8 mouse cellular contexts compared by ENCODE assay signal in genomic region chr2:152226248-152227050, GRCm38 (mm10). TPM values are rescaled to one million over a fixed set of nuclear protein-coding genes. Genes with fewer than 3 reads are reported as not detected.
A peak's percentile ranks its signal among the peaks of the same experiment; 100 is the strongest.
DNase-seq lines count a peak whose midpoint lies in the region; ATAC-seq and TF ChIP-seq lines count a peak whose summit lies in the region.

Gene Csnk2a1 (plus strand): TSS chr2:152226839.

- H3ac ChIP-seq in myocyte (ENCODE audit: control insufficient read depth, insufficient read length) = peak within 1 kb of the TSS; percentile 75

- H3K27ac ChIP-seq in heart, embryonic 11.5 days (ENCODE audit: low read depth, low read length) = peak within 1 kb of the TSS; percentile 99
- H3K27ac ChIP-seq in kidney, embryonic 16.5 days (ENCODE audit: low read length) = peak within 1 kb of the TSS; percentile 98
- H3K27ac ChIP-seq in liver, adult 2 months (replicated peaks; ENCODE audit: insufficient read depth, low read depth, low read length) = peak within 1 kb of the TSS; percentile 88

- peak; percentile 94 to 95 for DNase-seq in B cell, adult 2 months
- DNase-seq in brain, adult 2 months (ENCODE audit: low read depth, low spot score) = peak; percentile 98
- peak; percentile 88 for DNase-seq in liver, adult 2 months (ENCODE audit: extremely low read depth, low read depth, low spot score)
- DNase-seq in splenic B cell, adult 2 months (ENCODE audit: low read depth, low spot score) = peak; percentile 91

- ATAC-seq in erythroblast, adult 5-6 weeks (replicated peaks; ENCODE audit: low FRiP score, poor library complexity, severe bottlenecking) = peak; percentile 95
- peak; percentile 95 for ATAC-seq in heart, embryonic 11.5 days (replicated peaks; ENCODE audit: insufficient number of reproducible peaks, low FRiP score, low TSS enrichment)
- peak; percentile 96 for ATAC-seq in kidney, embryonic 16.5 days (ENCODE audit: low FRiP score, low TSS enrichment)

- H3K27me3 ChIP-seq in heart, embryonic 11.5 days (ENCODE audit: control insufficient read depth, insufficient read depth, low read length) = no peaks in the 10 kb centered on the region
- H3K27me3 ChIP-seq in kidney, embryonic 16.5 days (ENCODE audit: insufficient read depth, low read length) = no peaks in the 10 kb centered on the region
- H3K27me3 ChIP-seq in liver, adult 2 months (ENCODE audit: control insufficient read depth, insufficient read depth, low read length) = no peaks in the 10 kb centered on the region
- no peaks in the 10 kb centered on the region for H3K27me3 ChIP-seq in myocyte (ENCODE audit: control insufficient read depth, insufficient read depth, insufficient read length)
- no peaks in the 10 kb centered on the region for H3K27me3 ChIP-seq in splenic B cell, adult 2 months (ENCODE audit: control insufficient read depth, insufficient read depth, low read length, poor library complexity, severe bottlenecking)

- peak within 1 kb of the TSS; percentile 96 for H3K4me3 ChIP-seq in heart, embryonic 11.5 days (ENCODE audit: low read depth, low read length)
- peak within 1 kb of the TSS; percentile 71 for H3K4me3 ChIP-seq in kidney, embryonic 16.5 days (ENCODE audit: low read length)
- H3K4me3 ChIP-seq in liver, adult 2 months (ENCODE audit: insufficient read depth, low read depth, low read length) = peak within 1 kb of the TSS; percentile 86
- H3K4me3 ChIP-seq in myocyte = peak within 1 kb of the TSS; percentile 79

- peak within 1 kb of the TSS; percentile 70 for H3K4me2 ChIP-seq in heart, embryonic 11.5 days
- peak within 1 kb of the TSS; percentile 79 for H3K4me2 ChIP-seq in kidney, embryonic 16.5 days (replicated peaks; ENCODE audit: low read depth, low read length)
- H3K4me2 ChIP-seq in myocyte (ENCODE audit: low read depth) = peak within 1 kb of the TSS; percentile 79

- peaks cover 5% of the 10 kb centered on the region; the same call in 1 of the 2 replicates for H3K4me1 ChIP-seq in heart, embryonic 11.5 days (ENCODE audit: control insufficient read depth, insufficient read depth, low read length)
- peaks cover 17% of the 10 kb centered on the region for H3K4me1 ChIP-seq in kidney, embryonic 16.5 days (ENCODE audit: insufficient read depth, low read length)
- H3K4me1 ChIP-seq in liver, adult 2 months (ENCODE audit: control insufficient read depth, insufficient read depth, low read length) = peaks cover 11% of the 10 kb centered on the region

- peak within 1 kb of the TSS; percentile 98 for H3K9ac ChIP-seq in heart, embryonic 11.5 days (ENCODE audit: low read depth, low read length)
- peak within 1 kb of the TSS; percentile 91 for H3K9ac ChIP-seq in kidney, embryonic 16.5 days (replicated peaks; ENCODE audit: low read length)
- peak within 1 kb of the TSS; percentile 93 for H3K9ac ChIP-seq in liver, adult 2 months (ENCODE audit: low read depth, low read length)

- H3K79me2 ChIP-seq in liver, adult 2 months (ENCODE audit: control insufficient read depth, insufficient read depth, low read length) = peaks cover 17% of the 10 kb centered on the region; the same call in 1 of the 2 replicates
- peaks cover 44% of the 10 kb centered on the region for H3K79me2 ChIP-seq in myocyte (ENCODE audit: control insufficient read depth, insufficient read depth)

- no peak for TF ChIP-seq CTCF in liver, adult 2 months (IDR thresholded peaks at IDR 0.05; ENCODE audit: low read depth, low read length)

- TF ChIP-seq POLR2A in liver, adult 2 months (IDR thresholded peaks at IDR 0.05; ENCODE audit: extremely low read depth, insufficient read depth, low read length) = 0 out of 2 replicates have a peak, but pooled peaks have one; percentile 35
- peak; percentile 72 for TF ChIP-seq POLR2A in myocyte (IDR thresholded peaks at IDR 0.05; ENCODE audit: insufficient read length, low read depth)

- H3K36me3 ChIP-seq in heart, embryonic 11.5 days (ENCODE audit: control insufficient read depth, insufficient read depth, low read length) = no peaks in the 10 kb centered on the region
- H3K36me3 ChIP-seq in kidney, embryonic 16.5 days (ENCODE audit: insufficient read depth, low read length) = peaks cover 12% of the 10 kb centered on the region; the same call in 1 of the 2 replicates
- peaks cover 2% of the 10 kb centered on the region; the same call in 1 of the 2 replicates for H3K36me3 ChIP-seq in liver, adult 2 months (ENCODE audit: control insufficient read depth, insufficient read depth, low read length)
- H3K36me3 ChIP-seq in myocyte (ENCODE audit: control insufficient read depth, insufficient read depth) = no peaks in the 10 kb centered on the region
- H3K36me3 ChIP-seq in splenic B cell, adult 2 months (ENCODE audit: control insufficient read depth, insufficient read depth, low read length, poor library complexity, severe bottlenecking) = no peaks in the 10 kb centered on the region

- H3K9me3 ChIP-seq in heart, embryonic 11.5 days (replicated peaks; ENCODE audit: control insufficient read depth, low read length) = no peaks in the 10 kb centered on the region
- no peaks in the 10 kb centered on the region for H3K9me3 ChIP-seq in kidney, embryonic 16.5 days (ENCODE audit: low read length)

- under 1% methylated on average over 58 of the region's 58 CpGs for WGBS in heart, embryonic 11.5 days (ENCODE audit: insufficient replicate concordance)
- under 1% methylated on average over 50 of the region's 58 CpGs for WGBS in kidney, embryonic 16.5 days
- WGBS in liver, adult 2 months = under 1% methylated on average over 57 of the region's 58 CpGs

TF ChIP-seq in myocyte, 11 proteins besides CTCF, POLR2A, EP300 and RAD21:
- TF ChIP-seq TCF3 (IDR thresholded peaks at IDR 0.05; ENCODE audit: insufficient read length, low read depth) (no peak), MYOD1 (IDR thresholded peaks at IDR 0.05; ENCODE audit: control insufficient read depth in 1 of 3, insufficient read length in 2 of 3, low read depth in 2 of 3) (no peak), POLR2AphosphoS2 (IDR thresholded peaks at IDR 0.05; ENCODE audit: insufficient read length, low read depth) (peak; percentile 64), MAX (IDR thresholded peaks at IDR 0.05; ENCODE audit: low read depth) (peak; percentile 17), USF1 (IDR thresholded peaks at IDR 0.05; ENCODE audit: low read depth) (no peak), MYOG (IDR thresholded peaks at IDR 0.05; ENCODE audit: control insufficient read depth in 1 of 3, insufficient read depth in 1 of 3, insufficient read length in 2 of 3, low read depth in 2 of 3) (peak in 2 of 3 experiments; percentile 3 to 23), E2F4 (IDR thresholded peaks at IDR 0.05; ENCODE audit: insufficient read depth) (no peak), SRF (IDR thresholded peaks at IDR 0.05; ENCODE audit: control insufficient read depth, insufficient read length, low read depth) (peak; percentile 53), CEBPB (IDR thresholded peaks at IDR 0.05; ENCODE audit: insufficient read depth, poor library complexity, severe bottlenecking) (no peak)

RNA-seq across cellular contexts. Expression of gene Csnk2a1, which starts in this region (rescaled TPM):
- 25.3 and 32.5 TPM in 2 replicates for total RNA-seq in erythroblast, adult 5-6 weeks (2015; ENCODE audit: low replicate concordance)
- 31.9 and 41.4 TPM in 2 replicates for total RNA-seq in erythroblast, adult 5-6 weeks (2017; ENCODE audit: low replicate concordance)
- polyA plus RNA-seq in heart, embryonic 11.5 days (2014; fragmentation: Nextera tagmentation; extraction: Ambion mirVana) = 38.7 and 90.5 TPM in 2 replicates
- 90.5 and 95.1 TPM in 2 replicates for polyA plus RNA-seq in kidney, embryonic 16.5 days (2015; fragmentation: Nextera tagmentation; extraction: Ambion mirVana)
- 82.9 and 99.9 TPM in 2 replicates for total RNA-seq in liver, adult 2 months (2014; rRNA removed)
- 20.7 and 21.1 TPM in 2 replicates for polyA plus RNA-seq in liver, adult 2 months (2012; rRNA removed)
- 47.5 TPM for polyA plus RNA-seq in myocyte (2012; fragmentation: generic; extraction: Trizol)

Comparison
In these comparisons a context has a peak if more than half of its experiments do, and no peak if none do; other contexts are left out.
1. Peak in every context shown above with its lines: DNase-seq, ATAC-seq, H3K4me3 ChIP-seq and H3K27ac ChIP-seq.